Mouse (Mus musculus) cerebellum, adult 8-10 months (tissue): ENCODE results near the gene Dnase1.
"Not testable (repeated sequence)": the region's sequence is repeated elsewhere in the genome, so short reads cannot be mapped to it uniquely, and the experiment has no call there.

ENCODE experiments used
- DNase-seq: peaks from one replicate; pipeline ENCODE4 v3.0.0; 2022

Dnase1 gene

DNA sequence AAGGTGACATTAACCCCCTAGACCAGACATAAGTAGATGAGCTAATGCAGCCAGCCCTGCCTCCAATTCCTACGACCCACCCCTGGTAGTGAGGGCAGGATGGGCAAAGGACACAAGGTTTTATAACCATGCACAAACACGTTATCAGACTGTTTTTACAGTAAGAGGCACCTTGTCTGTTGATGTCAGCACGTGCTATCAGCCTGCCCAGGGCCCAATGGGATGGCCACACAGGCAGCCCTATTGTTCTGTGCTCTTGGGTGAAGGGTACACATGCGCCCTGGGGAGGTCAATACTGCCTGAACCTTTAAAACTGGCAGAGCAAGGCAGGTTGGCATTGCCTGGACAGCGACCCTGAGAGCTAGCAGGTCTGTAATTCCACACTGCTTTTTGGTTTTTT, at the start of gene Dnase1:
TSS of gene Dnase1 (plus strand) at position 136 of the 400 bp plus-strand sequence.
- no peak for DNase-seq

DNA sequence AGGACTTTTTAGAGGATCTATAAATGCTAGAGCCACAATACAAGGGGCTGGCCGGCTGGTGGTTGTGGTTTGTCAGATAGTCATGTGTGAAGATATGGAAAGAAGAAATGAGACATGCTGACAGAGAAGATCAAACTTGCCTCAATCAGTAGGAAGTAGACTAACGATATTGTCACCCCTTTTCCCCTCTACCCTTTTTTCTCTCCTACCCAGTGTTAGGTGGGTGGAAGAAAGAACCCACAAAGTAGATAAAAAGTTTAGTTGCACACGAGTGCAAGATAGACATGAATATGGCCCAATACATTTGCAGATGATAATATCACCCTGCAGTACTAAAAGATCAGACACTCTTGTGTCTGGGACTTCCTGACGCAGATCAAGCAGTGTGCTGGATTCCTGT, 48.3 kb upstream of the Dnase1 start:
- DNase-seq, result no peak

DNA sequence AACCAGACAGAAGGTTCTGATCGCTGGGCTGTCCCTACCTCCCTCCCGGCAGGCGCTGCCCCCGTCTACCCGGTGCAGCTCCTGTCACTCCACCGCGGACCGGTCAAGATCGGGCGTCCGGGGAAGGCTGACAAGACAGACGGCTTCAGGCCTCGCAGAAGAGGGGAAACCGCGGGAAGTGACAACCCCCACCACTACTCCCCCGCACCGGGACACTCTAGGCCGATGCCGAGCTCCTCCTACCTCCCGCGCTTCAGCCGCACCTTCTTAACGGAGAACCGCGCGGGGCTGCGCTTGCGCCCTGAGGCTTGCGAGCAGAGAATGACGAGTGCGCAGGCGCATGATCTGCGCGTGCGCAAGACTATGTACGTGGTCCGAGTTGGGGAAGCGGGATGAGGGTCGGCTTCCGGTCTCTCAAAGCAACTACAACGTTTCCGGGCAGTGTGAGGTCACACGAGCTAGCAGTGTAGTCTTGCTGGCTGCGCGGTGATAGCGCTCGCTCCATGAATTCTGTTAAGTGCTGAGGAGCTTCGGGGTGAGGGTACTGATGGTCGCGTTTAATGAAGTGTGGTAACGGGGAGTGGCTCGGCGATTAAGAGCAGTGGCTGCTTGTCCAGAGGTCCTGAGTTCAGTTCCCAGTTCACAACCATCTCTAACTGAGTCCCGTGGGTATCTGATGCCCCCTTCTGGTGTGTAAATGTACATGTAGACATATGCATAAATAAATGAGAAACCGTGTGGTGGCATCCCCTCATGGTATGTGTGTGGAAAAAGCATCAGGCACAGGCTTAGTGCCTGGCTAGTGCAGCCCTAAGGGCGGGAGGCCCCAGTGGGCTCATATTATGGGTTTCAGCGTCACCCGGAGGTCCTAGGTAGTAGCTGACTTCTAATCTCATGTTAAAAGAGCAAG, 33.0 kb upstream of the Dnase1 start, which contains the start of gene Slx4:
TSS of gene Slx4 (minus strand) at position 282 of the 910 bp plus-strand sequence.
- peak; percentile 96 for DNase-seq

DNA sequence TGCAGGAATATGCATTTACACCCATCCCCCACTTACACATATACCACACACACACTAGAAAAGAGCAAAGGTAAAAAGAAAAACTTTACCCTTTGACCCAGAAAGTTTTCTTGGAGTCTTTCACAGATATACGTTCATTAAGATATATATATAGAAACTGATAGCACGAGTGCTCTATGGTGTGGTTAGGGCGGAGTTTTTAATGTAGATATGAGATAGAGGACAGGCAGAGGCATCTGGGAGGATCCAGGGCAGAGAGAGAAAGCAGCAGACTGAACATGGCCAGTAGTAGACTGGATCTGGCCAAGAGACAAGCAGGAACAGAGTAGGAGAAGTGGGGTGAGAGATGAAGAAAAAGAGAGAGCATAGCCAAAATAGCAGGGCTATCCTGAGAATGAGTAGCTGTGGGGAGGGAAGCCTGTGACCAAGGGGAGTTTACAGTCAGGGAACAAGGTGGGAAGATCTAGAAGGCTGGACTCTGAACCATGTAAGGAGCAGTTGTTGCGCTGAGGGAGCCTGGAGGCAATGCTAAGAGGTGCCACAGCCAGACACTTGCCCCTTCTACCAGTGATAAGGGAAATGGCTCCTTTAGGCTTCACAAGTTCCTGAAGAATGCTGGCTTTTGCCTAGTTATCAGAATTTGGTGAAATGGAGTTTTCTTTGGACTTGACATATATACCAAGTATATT, 23.7 kb upstream of the Dnase1 start:
- no peak for DNase-seq

DNA sequence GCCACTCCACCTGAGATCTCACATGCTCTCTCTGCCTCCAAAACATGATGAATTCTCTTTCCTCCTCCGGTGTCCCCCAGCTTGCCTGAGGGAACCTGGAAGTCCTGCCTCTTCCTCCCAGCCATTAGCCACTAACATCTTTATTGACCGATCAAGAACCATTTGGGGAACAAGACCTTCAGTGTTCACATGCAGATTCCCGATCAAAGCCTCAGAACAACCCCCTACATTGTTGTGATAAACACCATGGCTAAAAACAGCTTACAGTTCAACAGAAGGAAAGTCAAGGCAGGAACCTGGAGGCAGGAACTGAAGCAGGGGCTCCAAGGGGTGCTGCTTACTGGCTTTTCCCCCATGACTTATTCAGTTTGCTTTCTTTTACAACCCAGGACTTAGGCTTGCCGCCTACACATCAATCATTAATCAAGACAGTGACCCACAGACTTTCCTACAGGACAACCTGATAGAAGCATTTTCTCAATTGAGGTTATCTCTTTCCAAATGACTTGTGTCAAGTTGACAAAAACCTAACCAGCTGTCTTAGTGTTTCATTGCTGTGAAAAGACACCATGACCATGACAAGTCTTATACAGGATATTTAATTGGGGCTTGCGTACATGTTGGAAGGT, 22.6 kb upstream of the Dnase1 start:
- no peak for DNase-seq

DNA sequence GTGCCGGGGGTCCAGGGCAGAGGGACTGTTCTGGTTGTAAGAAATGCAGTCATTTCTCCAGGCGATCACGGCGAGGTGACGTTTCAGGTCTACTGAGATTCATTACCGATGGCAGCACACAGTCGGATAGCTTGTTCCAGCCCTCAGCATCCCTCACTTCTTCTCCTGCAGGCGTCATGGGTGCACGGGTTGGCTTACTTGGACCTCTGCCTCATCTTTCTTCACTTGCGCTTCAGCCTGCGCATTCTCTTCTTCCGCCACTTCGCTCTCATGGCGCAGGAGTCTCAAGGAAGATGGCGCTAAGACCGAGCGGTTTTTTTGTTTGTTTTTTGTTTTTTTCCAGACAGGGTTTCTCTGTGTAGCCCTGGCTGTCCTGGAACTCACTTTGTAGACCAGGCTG, 20.0 kb upstream of the Dnase1 start:
- DNase-seq, result not testable (repeated sequence)

DNA sequence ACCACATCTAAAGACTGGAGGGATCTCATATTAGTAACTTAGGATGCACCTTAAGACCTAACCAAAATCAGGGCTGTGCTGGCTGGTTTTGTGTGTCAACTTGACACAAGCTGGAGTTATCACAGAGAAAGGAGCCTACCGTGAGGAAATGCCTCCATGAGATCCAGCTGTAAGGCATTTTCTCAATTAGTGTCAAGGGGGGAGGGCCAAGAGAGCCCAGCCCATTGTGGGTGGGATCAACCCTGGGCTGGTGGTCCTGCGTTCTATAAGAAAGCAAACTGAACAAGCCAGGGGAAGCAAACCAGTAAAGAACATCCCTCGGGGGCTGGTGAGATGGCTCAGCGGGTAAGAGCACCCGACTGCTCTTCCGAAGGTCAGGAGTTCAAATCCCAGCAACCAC, 19.3 kb upstream of the Dnase1 start:
- DNase-seq, result not testable (repeated sequence)

DNA sequence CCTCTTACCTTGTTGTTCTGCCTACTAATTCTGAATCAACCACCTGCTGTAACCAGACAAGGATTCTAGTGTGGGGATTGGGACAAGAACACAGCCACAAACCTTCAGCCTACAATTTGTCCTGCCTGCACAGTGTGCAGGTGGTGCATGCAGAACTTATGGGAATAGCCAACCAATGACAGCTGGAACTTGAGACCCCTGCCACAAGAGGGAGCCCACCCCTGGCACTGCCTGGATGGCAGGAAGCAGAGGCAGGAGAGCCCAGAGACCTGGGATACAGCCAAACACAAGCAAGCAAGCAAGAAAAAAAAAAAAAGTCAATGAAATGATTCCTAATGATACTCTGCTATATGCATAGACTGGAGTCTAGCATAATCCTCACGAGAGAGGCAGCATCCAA, 15.5 kb upstream of the Dnase1 start:
- no peak for DNase-seq

DNA sequence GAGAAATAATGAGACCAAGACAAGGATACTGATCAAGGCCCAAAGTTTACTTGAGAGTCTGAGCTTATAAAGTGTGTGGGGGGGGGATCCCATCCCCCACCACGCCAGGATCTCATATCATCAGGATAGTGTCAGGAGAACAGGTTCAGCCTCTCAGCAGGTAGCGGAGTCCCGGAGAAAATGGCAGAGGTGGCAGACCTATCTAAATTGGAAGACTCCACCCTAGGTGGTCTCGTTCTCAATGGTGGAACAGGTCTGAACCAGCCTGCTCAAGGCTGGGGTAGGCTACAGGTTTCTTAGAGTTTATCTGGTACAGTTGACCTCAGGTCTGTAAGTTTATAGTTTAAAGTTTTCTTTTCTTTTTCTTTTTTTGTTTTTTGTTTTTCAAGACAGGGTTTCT, 14.0 kb upstream of the Dnase1 start:
- DNase-seq, result no peak

DNA sequence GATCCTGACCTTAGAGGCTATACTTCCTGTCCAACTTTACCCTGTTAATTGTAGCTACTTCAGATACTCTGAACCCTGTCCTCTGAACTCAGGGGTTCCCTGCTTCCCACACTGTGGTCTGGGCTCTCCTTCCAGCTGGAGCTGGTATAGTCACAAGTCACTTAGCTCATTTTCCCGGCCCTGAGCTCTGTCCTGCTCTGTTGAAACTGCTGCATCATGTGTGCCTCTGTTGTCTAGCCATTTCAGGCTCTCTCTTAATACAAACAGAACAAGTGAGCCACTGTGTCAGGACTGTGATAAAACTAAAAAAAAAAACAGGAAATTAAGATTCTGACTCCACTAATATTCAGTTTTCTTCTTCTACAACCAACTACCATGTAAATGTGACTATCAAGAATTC, 10.1 kb upstream of the Dnase1 start:
- DNase-seq, result no peak

DNA sequence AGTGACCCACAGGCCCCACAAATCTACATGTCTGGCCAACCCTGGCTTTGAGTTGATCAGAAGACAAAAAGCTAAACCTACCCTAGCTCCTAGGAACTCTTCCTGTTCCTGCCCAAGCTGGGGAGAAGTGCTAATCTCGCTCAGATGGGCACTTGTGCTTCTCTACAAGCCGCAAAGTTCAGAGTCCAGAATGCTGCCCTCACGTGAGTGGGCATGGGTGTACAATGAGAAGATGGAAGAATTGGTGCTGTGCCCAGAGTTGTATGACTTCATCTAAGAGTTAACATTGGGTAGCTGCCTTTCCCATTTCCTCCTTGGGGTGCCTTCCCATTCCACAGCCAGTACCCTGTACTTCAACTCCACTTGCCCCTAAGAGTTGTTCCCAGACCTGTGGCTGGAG, 9.5 kb upstream of the Dnase1 start:
- DNase-seq, result no peak

DNA sequence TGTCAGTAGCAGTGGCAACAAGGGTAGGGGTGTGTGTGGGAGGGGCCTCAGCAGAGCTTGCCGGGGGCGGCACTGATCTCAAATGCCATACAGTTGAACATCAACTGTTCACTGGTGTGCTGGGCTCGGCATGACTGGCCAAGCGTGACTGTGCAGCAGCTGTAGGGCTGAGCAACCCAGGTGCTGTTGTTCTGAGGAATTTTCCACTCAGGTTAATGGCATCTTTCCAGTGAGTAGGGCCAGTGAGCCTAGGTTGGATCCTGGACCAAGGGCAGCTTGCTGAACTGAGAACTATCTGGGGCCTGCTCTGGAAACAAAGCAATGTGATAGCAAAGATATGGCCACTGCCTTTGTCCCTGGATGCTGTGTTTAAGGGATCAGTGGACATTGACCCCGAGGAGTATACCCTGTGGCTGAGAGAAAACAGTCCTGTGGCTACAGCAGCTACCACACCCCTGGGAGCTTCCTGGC, 7.3 kb upstream of the Dnase1 start:
- DNase-seq, result no peak

DNA sequence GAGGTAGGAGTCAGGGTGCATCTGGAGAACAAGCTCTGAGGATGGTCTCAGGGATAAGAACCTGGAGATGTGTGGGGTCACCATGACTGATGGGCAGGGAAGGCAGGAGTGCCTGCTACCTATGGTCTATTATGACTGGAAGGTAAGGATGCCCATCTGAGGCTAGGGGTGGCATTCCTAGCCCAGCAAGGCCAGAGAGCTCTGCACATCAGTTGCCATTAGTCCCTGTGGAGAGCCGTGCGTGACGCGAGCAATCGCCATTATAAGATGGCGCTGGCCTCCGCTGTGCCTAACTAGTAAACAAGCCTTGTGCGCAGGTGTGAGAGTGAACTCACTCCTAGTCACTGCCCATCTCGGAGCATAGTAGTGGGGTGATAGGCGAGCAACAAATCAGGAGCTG, 6.2 kb upstream of the Dnase1 start:
- no peak for DNase-seq

DNA sequence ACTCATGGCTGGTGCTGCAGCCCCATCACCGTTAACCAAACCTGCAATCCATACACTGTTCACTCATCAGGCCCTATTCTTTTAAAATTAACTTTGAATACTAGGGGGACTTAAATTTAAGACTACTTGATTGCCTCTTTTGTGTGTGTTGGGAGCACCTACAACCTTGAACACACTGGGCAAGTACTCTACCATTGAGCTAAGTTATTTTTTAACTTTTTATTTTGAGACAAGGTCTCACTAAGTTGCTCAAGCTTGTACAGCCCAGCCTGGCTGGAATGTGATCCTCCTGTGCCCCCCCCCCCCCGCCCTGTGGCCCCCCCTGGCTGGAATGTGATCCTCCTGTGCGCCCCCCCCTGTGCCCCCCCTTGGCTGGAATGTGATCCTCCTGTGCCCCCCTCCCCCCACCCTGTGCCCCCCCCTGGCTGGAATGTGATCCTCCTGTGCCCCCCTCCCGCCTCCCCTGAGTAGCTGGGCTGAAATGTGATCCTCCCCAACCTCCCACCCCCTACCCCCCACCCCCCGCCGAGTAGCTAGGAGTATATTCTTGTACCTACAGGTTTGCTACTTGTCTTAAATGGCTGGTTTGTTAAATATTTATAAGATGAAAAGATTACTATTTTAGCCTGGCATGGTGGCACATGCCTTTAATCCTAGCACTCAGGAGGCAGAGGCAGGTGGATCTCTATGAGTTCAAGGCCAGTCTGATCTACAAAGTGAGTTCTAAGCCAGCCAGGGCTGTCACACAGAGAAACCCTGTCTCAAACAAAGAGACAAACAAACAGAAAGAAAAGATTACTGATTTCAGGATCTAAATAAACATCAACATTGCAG, 5.1 kb upstream of the Dnase1 start:
- no peak for DNase-seq

DNA sequence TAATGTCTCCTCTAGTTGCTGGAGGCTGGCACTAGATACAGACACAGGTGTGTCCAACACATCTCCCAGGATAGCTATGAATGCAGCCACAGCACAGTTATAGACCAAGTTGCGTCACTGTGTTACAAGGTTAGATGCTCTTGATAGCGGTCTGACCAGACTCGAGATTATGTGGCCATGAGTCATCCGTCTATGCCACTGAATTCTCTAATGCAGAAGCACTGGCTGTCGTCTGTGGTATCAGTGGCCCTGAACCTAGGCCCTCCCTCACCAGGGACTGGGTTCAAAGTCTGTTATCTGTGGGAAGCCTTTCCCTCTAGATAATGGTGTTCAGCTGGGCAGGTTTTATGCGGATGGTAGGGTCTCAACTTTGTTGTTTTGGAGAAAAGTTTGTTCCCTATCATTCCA, 4.4 kb upstream of the Dnase1 start:
- DNase-seq, result no peak

DNA sequence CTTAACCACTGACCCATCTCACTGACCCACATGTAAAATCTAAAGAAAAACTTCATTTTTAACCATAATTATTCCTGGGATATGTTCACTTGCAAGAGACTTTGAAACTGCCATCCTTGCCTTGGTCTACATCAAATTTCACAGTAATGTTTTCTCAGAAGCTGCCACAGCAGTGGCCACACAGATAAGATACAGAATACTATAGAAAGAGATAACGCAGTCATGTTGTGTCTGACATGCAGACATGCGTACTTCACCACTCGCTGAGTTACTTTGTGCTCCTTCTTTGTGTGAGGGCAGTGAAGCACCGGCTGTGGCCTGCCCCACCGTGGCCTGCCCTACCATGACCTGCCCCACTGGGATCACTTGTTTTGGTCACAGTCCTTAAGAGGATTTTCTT, 2.8 kb upstream of the Dnase1 start:
- no peak for DNase-seq

DNA sequence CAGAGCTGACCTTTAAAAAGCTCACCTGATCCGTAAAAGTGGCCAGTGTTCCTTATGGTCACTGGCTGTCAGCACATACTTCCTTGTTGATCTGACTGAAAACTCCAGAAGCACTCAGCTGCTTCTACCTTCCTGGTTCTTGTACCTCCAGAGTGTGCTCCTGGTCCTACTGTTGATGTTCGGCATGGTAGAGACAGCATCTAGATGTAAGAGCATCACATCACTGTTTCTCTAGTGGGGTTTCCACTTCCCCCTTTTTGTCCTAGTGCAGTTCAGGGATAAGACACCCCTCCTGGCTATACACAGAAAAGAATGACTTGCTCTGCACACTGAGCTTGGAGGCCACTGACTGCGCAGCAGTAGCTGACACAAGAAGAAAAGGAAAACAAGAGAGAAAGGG, 2.3 kb upstream of the Dnase1 start:
- no peak for DNase-seq

DNA sequence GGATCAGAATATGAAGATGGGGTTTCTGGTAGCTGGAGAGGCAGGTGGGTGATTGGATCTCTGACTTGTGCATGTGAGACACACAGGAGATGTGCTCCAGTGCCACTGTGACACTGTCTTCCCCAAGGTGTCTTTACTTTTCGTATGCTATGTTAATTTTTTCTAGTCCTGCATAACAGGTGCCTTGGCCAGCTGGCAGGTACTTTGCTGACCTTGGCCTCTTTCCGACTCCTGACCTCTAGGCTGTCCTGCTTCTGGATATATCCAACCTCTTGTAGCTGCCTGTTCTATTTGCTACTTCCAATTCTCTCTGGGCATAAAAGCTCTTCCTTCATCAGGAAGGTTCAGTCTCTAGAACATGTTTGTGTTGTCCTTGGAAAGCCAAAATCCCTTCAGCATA, 1.2 kb upstream of the Dnase1 start:
- no peak for DNase-seq

DNA sequence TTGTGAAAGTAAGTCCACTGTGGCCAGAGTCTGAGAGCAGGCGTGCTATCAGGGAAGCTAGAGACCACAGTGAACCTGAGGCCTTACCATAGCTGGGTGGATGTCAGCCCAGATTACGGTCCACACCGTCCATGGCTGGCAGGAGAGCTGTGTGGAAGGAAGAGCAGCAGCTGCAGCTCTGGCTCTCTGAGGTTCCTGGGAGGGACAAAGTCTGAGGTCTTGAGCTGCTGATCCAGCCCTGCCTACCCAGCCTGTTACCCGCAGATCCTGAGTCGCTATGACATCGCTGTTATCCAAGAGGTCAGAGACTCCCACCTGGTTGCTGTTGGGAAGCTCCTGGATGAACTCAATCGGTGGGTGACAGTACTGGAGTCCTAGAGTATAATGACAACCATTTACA, 948 bp downstream of the Dnase1 start:
- DNase-seq, result no peak

DNA sequence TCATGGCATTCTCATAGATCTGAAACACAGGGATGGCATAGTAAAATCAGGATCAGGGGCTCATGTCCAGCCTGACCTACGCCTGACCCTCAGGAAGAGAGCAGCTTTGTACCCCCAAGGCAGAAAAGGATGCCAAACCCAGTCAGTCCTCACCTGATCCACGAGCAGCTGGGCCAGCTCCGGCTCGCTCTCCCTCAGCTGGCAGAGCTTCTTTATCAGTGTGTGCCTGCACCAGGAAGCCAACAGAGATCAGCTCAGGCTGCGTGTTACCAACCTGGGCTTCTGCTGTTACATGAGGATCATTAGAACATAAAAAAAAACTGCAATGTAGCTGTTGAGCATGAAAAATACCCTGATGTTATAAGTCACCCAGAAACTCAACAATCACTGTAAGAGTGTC, 3.5 kb downstream of the Dnase1 start:
- DNase-seq, result no peak

DNA sequence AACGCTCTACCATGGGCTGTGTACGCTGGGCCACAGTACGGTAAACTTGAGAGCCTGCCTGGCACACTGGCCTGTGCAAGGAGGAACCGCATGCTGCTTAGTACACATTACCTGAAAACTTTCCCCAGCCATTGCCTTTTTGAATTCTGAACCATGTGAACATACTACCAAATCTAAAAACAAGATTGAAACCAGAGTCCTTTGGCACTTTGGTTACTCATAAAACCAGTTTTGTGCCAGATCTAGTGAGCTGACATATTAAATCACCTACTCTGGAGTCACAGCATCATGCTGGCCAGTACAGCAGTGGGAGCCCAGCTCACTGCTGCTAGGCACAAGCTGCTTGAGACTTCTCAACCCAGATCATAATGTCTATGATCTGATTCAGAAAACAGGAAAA, 4.9 kb downstream of the Dnase1 start:
- DNase-seq, result no peak

DNA sequence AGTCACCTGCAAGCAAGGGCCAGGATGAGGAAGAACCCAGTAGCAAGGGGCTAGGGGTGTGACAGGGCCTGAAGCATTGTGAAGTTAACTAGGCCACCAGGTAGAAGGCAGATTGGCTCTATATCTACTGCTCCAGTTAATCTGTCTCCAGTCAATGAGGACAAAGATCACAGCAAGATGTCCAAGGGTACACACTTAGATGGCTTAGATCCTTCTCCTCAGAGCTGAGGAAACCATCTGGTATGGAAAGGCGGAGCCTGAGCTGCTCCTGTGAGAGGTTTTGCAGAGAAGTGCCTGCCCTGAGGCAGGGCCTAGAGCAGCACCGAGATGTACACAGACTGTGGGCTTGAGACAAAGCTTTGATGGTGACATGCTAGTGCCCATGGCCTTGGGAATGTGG, 7.4 kb downstream of the Dnase1 start:
- no peak for DNase-seq

DNA sequence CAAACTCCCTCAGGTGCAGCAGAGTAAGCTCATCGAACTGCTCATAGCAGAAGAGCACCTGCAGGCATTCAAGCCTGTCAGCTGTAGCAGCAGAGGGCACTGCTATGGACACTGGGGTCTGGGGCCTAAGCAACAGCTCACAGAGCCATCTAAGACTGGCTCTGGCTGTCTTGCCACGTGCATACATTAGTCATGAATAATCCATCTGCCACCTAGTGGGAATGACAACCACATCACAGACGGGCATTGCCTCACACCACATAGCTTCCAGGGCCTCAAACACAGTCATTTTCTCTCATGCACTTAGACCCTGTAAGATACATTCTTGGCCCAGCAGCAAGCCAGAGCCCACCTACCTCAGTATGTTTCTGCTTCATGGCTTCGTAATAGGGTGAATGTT, 8.8 kb downstream of the Dnase1 start:
- no peak for DNase-seq
